Mouse (Mus musculus) left cerebral cortex, postnatal 10 days (tissue): ENCODE measurements around the gene Gm42674. TPM values are rescaled to one million over a fixed set of nuclear protein-coding genes. Genes with fewer than 3 reads are reported as not detected.

Source experiments
- DNase-seq, 2 experiments: peaks; one replicate each; pipeline ENCODE4 v3.0.0; 2021 to 2022; ENCODE audit warnings: low spot score in 2 of 2, mixed read lengths in 1 of 2; ENCODE audit errors: extremely low spot score in 1 of 2
- intact Hi-C: fragments of 180-260 bp; cut with DNase I; formaldehyde crosslinking; loops from one replicate; pipeline ENCODE4 v1.15.1; 2025
- total RNA-seq, 2 experiments: library from RNA; stranded (reverse); gene quantifications; 2 replicates each; pipeline ENCODE4 v1.2.3; 2021

The Gm42674 gene
- total RNA-seq, 2 experiments from 2014 or later = not detected

- intact Hi-C loops = no loop called here
These were observed 12.4 kb downstream of the Gm42674 start for GRCm38 (mm10) chr3:90614148-90614530.

GRCm38 (mm10) chr3:90614611-90615251 is 13.0 kb downstream of the Gm42674 start:
- intact Hi-C loops = loop anchor here (5.0 kb wide), 1 partner anchor 87 kb away; the partner anchor contains the start of gene S100a14
- DNase-seq = no peak

More at GRCm38 (mm10) chr3:90614148-90614530, 12.4 kb downstream of the Gm42674 start:
- DNase-seq = no peak

GRCm38 (mm10) chr3:90615415-90615814 is 13.7 kb downstream of the Gm42674 start:
- DNase-seq = peak; percentile 42 to 80
- intact Hi-C loops = loop anchor here (5.0 kb wide), 1 partner anchor 88 kb away; the partner anchor contains the start of gene S100a14

- intact Hi-C loops = loop anchor here (5.0 kb wide), 1 partner anchor 89 kb away; the partner anchor contains the start of gene S100a14
- DNase-seq = no peak
These were observed 14.2 kb downstream of the Gm42674 start for GRCm38 (mm10) chr3:90615911-90616310.

- no peak for DNase-seq
- intact Hi-C loops = loop anchor here (5.0 kb wide), 1 partner anchor 90 kb away; the partner anchor contains the start of gene S100a14
These were observed 15.9 kb downstream of the Gm42674 start for GRCm38 (mm10) chr3:90617586-90617985.

- intact Hi-C loops = no loop called here
- DNase-seq = no peak
These were observed 19.8 kb downstream of the Gm42674 start for GRCm38 (mm10) chr3:90621552-90621951.

GRCm38 (mm10) chr3:90623435-90624071 is 21.8 kb downstream of the Gm42674 start:
- peak; percentile 55 to 82 for DNase-seq
- intact Hi-C loops = no loop called here

- no peak for DNase-seq
- intact Hi-C loops = no loop called here
These were observed 23.8 kb downstream of the Gm42674 start for GRCm38 (mm10) chr3:90625496-90625895.

GRCm38 (mm10) chr3:90626266-90627021 is 24.7 kb downstream of the Gm42674 start:
- intact Hi-C loops = no loop called here
- DNase-seq = no peak

- intact Hi-C loops = no loop called here
- no peak for DNase-seq
These were observed 25.7 kb downstream of the Gm42674 start for GRCm38 (mm10) chr3:90627366-90627765.

GRCm38 (mm10) chr3:90627807-90628206 is 26.1 kb downstream of the Gm42674 start:
- DNase-seq = no peak
- intact Hi-C loops = no loop called here

GRCm38 (mm10) chr3:90629298-90629697 is 27.6 kb downstream of the Gm42674 start:
- intact Hi-C loops = no loop called here
- no peak for DNase-seq

- no peak for DNase-seq
- intact Hi-C loops = no loop called here
These were observed 30.3 kb downstream of the Gm42674 start for GRCm38 (mm10) chr3:90631984-90632383.

- intact Hi-C loops = no loop called here
- no peak for DNase-seq
These were observed 37.0 kb downstream of the Gm42674 start for GRCm38 (mm10) chr3:90638511-90639275.

- no peak for DNase-seq
- intact Hi-C loops = no loop called here
These were observed 37.9 kb downstream of the Gm42674 start for GRCm38 (mm10) chr3:90639511-90640154.

GRCm38 (mm10) chr3:90640981-90641380 is 39.3 kb downstream of the Gm42674 start:
- no peak for DNase-seq
- intact Hi-C loops = no loop called here

- intact Hi-C loops = no loop called here
- DNase-seq = peak in 1 of 2 experiments; percentile 47
These were observed 42.5 kb downstream of the Gm42674 start for GRCm38 (mm10) chr3:90644220-90644619.

GRCm38 (mm10) chr3:90647291-90647690 is 45.6 kb downstream of the Gm42674 start:
- DNase-seq = no peak
- intact Hi-C loops = no loop called here
